29 mouse cellular contexts compared by ENCODE assay signal in the genomic region with DNA sequence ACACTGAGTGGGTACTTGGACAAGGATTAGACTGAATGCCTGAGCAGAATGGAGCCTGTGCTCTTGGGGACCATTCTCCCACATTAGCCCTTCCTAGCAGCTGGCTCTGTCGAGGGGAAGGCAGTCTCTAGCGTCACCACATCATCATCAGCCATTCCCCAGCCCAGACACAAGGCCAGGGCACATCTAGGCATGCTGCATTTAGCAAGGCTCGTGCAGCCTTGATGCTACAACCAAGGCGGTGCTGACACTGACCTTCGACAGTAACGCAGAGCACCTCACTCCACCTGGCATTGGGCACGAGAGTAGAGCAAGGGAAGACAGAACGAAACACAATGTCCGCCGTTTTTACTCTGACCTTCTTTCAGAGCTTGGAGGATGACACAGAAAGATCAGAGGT. TPM values are rescaled to one million over a fixed set of nuclear protein-coding genes. Genes with fewer than 3 reads are reported as not detected.
DNase-seq lines count a peak whose midpoint lies in the region; ATAC-seq lines count a peak whose summit lies in the region.
"Had no signal": no experiment of that assay in that cellular context is flagged by ENCODE, and none has a peak within 500 bp of the region (broad histone marks: within the 10 kb centered on the region; RNA-seq: fewer than 3 reads in every experiment).

No protein-coding gene starts in this region.

- no peaks in the 10 kb centered on the region for H3K27me3 ChIP-seq in midbrain, embryonic 11.5 days (ENCODE audit: control insufficient read depth, insufficient read depth, low read length)
- no peaks in the 10 kb centered on the region for H3K27me3 ChIP-seq in midbrain, embryonic 15.5 days (replicated peaks)
- H3K27me3 ChIP-seq: embryonic facial prominence, embryonic 13.5 days; forebrain, embryonic 12.5 days; forebrain, embryonic 15.5 days; heart, embryonic 12.5 days; heart, embryonic 15.5 days had no signal

- no peaks in the 10 kb centered on the region for H3K9me3 ChIP-seq in midbrain, embryonic 11.5 days (ENCODE audit: control insufficient read depth, low read length)
- no peaks in the 10 kb centered on the region for H3K9me3 ChIP-seq in midbrain, embryonic 15.5 days
- H3K9me3 ChIP-seq: embryonic facial prominence, embryonic 13.5 days; heart, embryonic 15.5 days had no signal

- intact Hi-C loops in heart, postnatal 25 days (cut with DNase I): no loop called here

- no peak overlapping the region for H3K4me2 ChIP-seq in midbrain, embryonic 11.5 days
- no peak overlapping the region for H3K4me2 ChIP-seq in midbrain, embryonic 15.5 days
- H3K4me2 ChIP-seq: embryonic facial prominence, embryonic 13.5 days; forebrain, embryonic 12.5 days; forebrain, embryonic 15.5 days; heart, embryonic 12.5 days; heart, embryonic 15.5 days; hindbrain, embryonic 14.5 days had no signal

- no peak overlapping the region for H3K27ac ChIP-seq in midbrain, embryonic 11.5 days (ENCODE audit: low read depth, low read length)
- H3K27ac ChIP-seq in midbrain, embryonic 15.5 days: no peak overlapping the region
- H3K27ac ChIP-seq: embryonic facial prominence, embryonic 10.5 days; embryonic facial prominence, embryonic 13.5 days; forebrain, embryonic 12.5 days; forebrain, embryonic 15.5 days; heart, embryonic 15.5 days; hindbrain, embryonic 14.5 days; hindbrain, postnatal 0 days had no signal

- no peak overlapping the region for H3K4me3 ChIP-seq in midbrain, embryonic 11.5 days (ENCODE audit: low read depth, low read length)
- no peak overlapping the region for H3K4me3 ChIP-seq in midbrain, embryonic 15.5 days
- H3K4me3 ChIP-seq: embryonic facial prominence, embryonic 10.5 days; embryonic facial prominence, embryonic 13.5 days; erythroblast, embryonic 14.5 days; forebrain, embryonic 12.5 days; forebrain, embryonic 15.5 days; heart, embryonic 12.5 days; heart, embryonic 15.5 days had no signal

- H3K36me3 ChIP-seq in midbrain, embryonic 11.5 days (ENCODE audit: control insufficient read depth, insufficient read depth, low read length): peaks cover 17% of the 10 kb centered on the region
- H3K36me3 ChIP-seq in midbrain, embryonic 15.5 days (replicated peaks): peaks cover 29% of the 10 kb centered on the region

- no peak overlapping the region for H3K9ac ChIP-seq in midbrain, embryonic 11.5 days (ENCODE audit: low read length)
- H3K9ac ChIP-seq in midbrain, embryonic 15.5 days: no peak overlapping the region
- H3K9ac ChIP-seq: embryonic facial prominence, embryonic 13.5 days; forebrain, embryonic 12.5 days; forebrain, embryonic 15.5 days; heart, embryonic 12.5 days; heart, embryonic 15.5 days; hindbrain, embryonic 14.5 days had no signal

- ATAC-seq in midbrain, embryonic 11.5 days (ENCODE audit: low FRiP score): no peak
- ATAC-seq in midbrain, embryonic 15.5 days (replicated peaks): no peak
- ATAC-seq: activated CD4-positive, CD25-positive, alpha-beta regulatory T cell, adult 4 months; forebrain, embryonic 15.5 days; hindbrain, postnatal 0 days; inflammation-experienced regulatory T-cells, adult 6 months; intestine, embryonic 16.5 days had no signal

- peak; percentile 10 for DNase-seq in adrenal gland, adult 2 months
- DNase-seq in adrenal gland, postnatal 25 days: no peak
- peak; percentile 83 for DNase-seq in heart, adult 11 months
- no peak for DNase-seq in heart, postnatal 25 days (ENCODE audit: low spot score)
- DNase-seq in midbrain, embryonic 11.5 days (ENCODE audit: low spot score, missing footprints): peak; percentile 59
- no peak for DNase-seq in lung, adult 18-20 months
- DNase-seq: B cell, adult 2 months; cerebellum, adult 11-12 months; cerebellum, adult 8-10 months; cerebellum, postnatal 10 days; cerebellum, postnatal 36 days; embryo, embryonic 11 days; gastrocnemius, postnatal 25 days; heart, postnatal 10 days; heart, postnatal 4 days; kidney, adult 18-20 months had no signal

- 93% methylated on average over 10 of the region's 10 CpGs for WGBS in midbrain, embryonic 11.5 days
- 89% methylated on average over 10 of the region's 10 CpGs for WGBS in midbrain, embryonic 15.5 days

- 0 out of 2 replicates have a peak, but pooled peaks cover 2% of the 10 kb centered on the region for H3K4me1 ChIP-seq in midbrain, embryonic 11.5 days (ENCODE audit: control insufficient read depth, insufficient read depth, low read length)
- no peaks in the 10 kb centered on the region for H3K4me1 ChIP-seq in midbrain, embryonic 15.5 days
- H3K4me1 ChIP-seq: heart, embryonic 15.5 days had no signal

RNA-seq across cellular contexts. Expression of gene Col2a1, which starts 35.2 kb away (rescaled TPM):
- total RNA-seq in adrenal gland, adult 2 months (2021): not detected
- 0.03 TPM in 2 replicates for polyA plus RNA-seq in adrenal gland, adult 2 months (2012; rRNA removed)
- total RNA-seq in adrenal gland, postnatal 25 days (2021): not detected in 2 replicates
- total RNA-seq in heart, postnatal 25 days (2021): under 1 TPM; 0.36 to 0.52 TPM
- polyA plus RNA-seq in midbrain, embryonic 11.5 days (2014; fragmentation: Nextera tagmentation; extraction: Ambion mirVana): 94.5 and 94.6 TPM in 2 replicates
- polyA plus RNA-seq in midbrain, embryonic 15.5 days (2015; fragmentation: Nextera tagmentation; extraction: Ambion mirVana): 34.7 and 35.7 TPM in 2 replicates
- polyA plus RNA-seq: erythroblast, embryonic 14.5 days; inflammation-experienced regulatory T-cells, adult 6 months had no signal

RNA-seq across cellular contexts. Expression of gene Pfkm, which starts 52.7 kb away (rescaled TPM):
- 10 to 100 TPM; 46.1 to 73.6 TPM for total RNA-seq in adrenal gland, adult 2 months (2021)
- polyA plus RNA-seq in adrenal gland, adult 2 months (2012; rRNA removed): 30.0 and 33.5 TPM in 2 replicates
- 47.7 and 82.8 TPM in 2 replicates for total RNA-seq in adrenal gland, postnatal 25 days (2021)
- 100 to 1,000 TPM; 887 to 925 TPM for total RNA-seq in heart, postnatal 25 days (2021)
- 36.3 TPM in 2 replicates for polyA plus RNA-seq in midbrain, embryonic 11.5 days (2014; fragmentation: Nextera tagmentation; extraction: Ambion mirVana)
- polyA plus RNA-seq in midbrain, embryonic 15.5 days (2015; fragmentation: Nextera tagmentation; extraction: Ambion mirVana): 91.6 and 94.5 TPM in 2 replicates

RNA-seq across cellular contexts. Expression of gene Senp1, which starts 53.9 kb away (rescaled TPM):
- 10 to 100 TPM; 15.7 to 16.5 TPM for total RNA-seq in adrenal gland, adult 2 months (2021)
- 4.1 and 5.1 TPM in 2 replicates for polyA plus RNA-seq in adrenal gland, adult 2 months (2012; rRNA removed)
- total RNA-seq in adrenal gland, postnatal 25 days (2021): 19.8 and 20.8 TPM in 2 replicates
- total RNA-seq in heart, postnatal 25 days (2021): 10 to 100 TPM in 1 of 2 experiments, 1 to 10 TPM in 1; 9.9 to 10.2 TPM
- 46.2 and 47.6 TPM in 2 replicates for polyA plus RNA-seq in midbrain, embryonic 11.5 days (2014; fragmentation: Nextera tagmentation; extraction: Ambion mirVana)
- 23.2 and 24.3 TPM in 2 replicates for polyA plus RNA-seq in midbrain, embryonic 15.5 days (2015; fragmentation: Nextera tagmentation; extraction: Ambion mirVana)

Comparison
In these comparisons a context has a peak if more than half of its experiments do, and no peak if none do; other contexts are left out.
1. DNase-seq: peak in adrenal gland, adult 2 months (single experiment), heart, adult 11 months (single experiment) and midbrain, embryonic 11.5 days (single experiment); none in adrenal gland, postnatal 25 days (single experiment), heart, postnatal 25 days (single experiment) and lung, adult 18-20 months (0 of 2).
2. RNA of gene Pfkm, which starts 52.7 kb away (total RNA-seq): 887 to 925 TPM in heart, postnatal 25 days; 47.7 to 82.8 TPM in adrenal gland, postnatal 25 days and 46.1 to 73.6 TPM in adrenal gland, adult 2 months; every median in the first group is over 10 times any median in the second.